Mouse (Mus musculus): ENCODE measurements around the gene Glb1l3. TPM values are rescaled to one million over a fixed set of nuclear protein-coding genes. Genes with fewer than 3 reads are reported as not detected.

Glb1l3 gene
- polyA plus RNA-seq, 1 experiment from 2014 or later = not detected

- H3K9me3 ChIP-seq (replicated peaks) = no peaks in the 10 kb centered on the region
- H3K4me1 ChIP-seq (replicated peaks) = no peaks in the 10 kb centered on the region
- no peak overlapping the region for H3K9ac ChIP-seq
- H3K27ac ChIP-seq = no peak overlapping the region
- WGBS (ENCODE audit: insufficient replicate concordance) = 68% methylated on average over 7 of the region's 7 CpGs
- DNase-seq (no peak), ATAC-seq (ENCODE audit: low read depth) (no peak)
- H3K36me3 ChIP-seq = no peaks in the 10 kb centered on the region
- H3K4me2 ChIP-seq = no peak overlapping the region
- H3K4me3 ChIP-seq (replicated peaks) = no peak overlapping the region
- H3K27me3 ChIP-seq = no peaks in the 10 kb centered on the region
Measured at GRCm38 (mm10) chr9:26778421-26778820, 82.3 kb downstream of the Glb1l3 start.

- H3K9ac ChIP-seq = no peak overlapping the region
- H3K36me3 ChIP-seq = no peaks in the 10 kb centered on the region
- 48% methylated on average over 6 of the region's 6 CpGs for WGBS (ENCODE audit: insufficient replicate concordance)
- no peak for DNase-seq
- no peak overlapping the region for H3K4me3 ChIP-seq (replicated peaks)
- H3K27me3 ChIP-seq = no peaks in the 10 kb centered on the region
- H3K4me1 ChIP-seq (replicated peaks) = no peaks in the 10 kb centered on the region
- H3K9me3 ChIP-seq (replicated peaks) = no peaks in the 10 kb centered on the region
- no peak overlapping the region for H3K27ac ChIP-seq
- no peak overlapping the region for H3K4me2 ChIP-seq
- ATAC-seq (ENCODE audit: low read depth) = no peak
Measured at GRCm38 (mm10) chr9:26776122-26776902, 84.4 kb downstream of the Glb1l3 start.

- no peaks in the 10 kb centered on the region for H3K9me3 ChIP-seq (replicated peaks)
- WGBS (ENCODE audit: insufficient replicate concordance) = 54% methylated on average over 2 of the region's 2 CpGs
- H3K9ac ChIP-seq = no peak overlapping the region
- H3K36me3 ChIP-seq = no peaks in the 10 kb centered on the region
- no peak overlapping the region for H3K27ac ChIP-seq
- H3K27me3 ChIP-seq = no peaks in the 10 kb centered on the region
- DNase-seq (no peak), ATAC-seq (ENCODE audit: low read depth) (no peak)
- H3K4me3 ChIP-seq (replicated peaks) = no peak overlapping the region
- H3K4me2 ChIP-seq = no peak overlapping the region
- H3K4me1 ChIP-seq (replicated peaks) = no peaks in the 10 kb centered on the region
Measured at GRCm38 (mm10) chr9:26775700-26776099, 85.0 kb downstream of the Glb1l3 start.

GRCm38 (mm10) chr9:26768181-26768580 lies 92.5 kb downstream of the Glb1l3 start:
- Histone ChIP-seq H3K4me3 (replicated peaks) (no peak overlapping the region), H3K4me1 (replicated peaks) (no peaks in the 10 kb centered on the region), H3K27ac (no peak overlapping the region), H3K4me2 (no peak overlapping the region), H3K27me3 (no peaks in the 10 kb centered on the region), H3K9ac (no peak overlapping the region), H3K9me3 (replicated peaks) (no peaks in the 10 kb centered on the region), H3K36me3 (no peaks in the 10 kb centered on the region)
- no peak for ATAC-seq (ENCODE audit: low read depth)
- DNase-seq = no peak
- WGBS (ENCODE audit: insufficient replicate concordance) = 47% methylated on average over 3 of the region's 3 CpGs

Other genes starting within 250 kb of the Glb1l3 start
- gene B3gat1, start 127.2 kb downstream of the Glb1l3 start, polyA plus RNA-seq (2015; fragmentation: Nextera tagmentation; extraction: Ambion mirVana) = 0.03 TPM in 1 of 2 replicates, not detected in the other
- 0.06 and 0.10 TPM in 2 replicates for gene Glb1l2, start 54.4 kb downstream of the Glb1l3 start, polyA plus RNA-seq (2015; fragmentation: Nextera tagmentation; extraction: Ambion mirVana)
- gene Gm1110, start 62.2 kb upstream of the Glb1l3 start, polyA plus RNA-seq (2015; fragmentation: Nextera tagmentation; extraction: Ambion mirVana) = 0.06 TPM in 1 of 2 replicates, not detected in the other
- 10.3 and 14.2 TPM in 2 replicates for gene Acad8, start 138.7 kb upstream of the Glb1l3 start, polyA plus RNA-seq (2015; fragmentation: Nextera tagmentation; extraction: Ambion mirVana)
- gene Thyn1, start 138.8 kb upstream of the Glb1l3 start, polyA plus RNA-seq (2015; fragmentation: Nextera tagmentation; extraction: Ambion mirVana) = 72.1 and 74.2 TPM in 2 replicates
- gene Vps26b, start 169.2 kb upstream of the Glb1l3 start, polyA plus RNA-seq (2015; fragmentation: Nextera tagmentation; extraction: Ambion mirVana) = 10.2 and 12.2 TPM in 2 replicates
- gene Ncapd3, start 169.3 kb upstream of the Glb1l3 start, polyA plus RNA-seq (2015; fragmentation: Nextera tagmentation; extraction: Ambion mirVana) = 25.0 and 32.7 TPM in 2 replicates

All from liver, embryonic 13.5 days (tissue).